Mouse (Mus musculus) neural tube, embryonic 11.5 days (tissue): Measurements from ENCODE around the gene Gm3448. TPM values are rescaled to one million over a fixed set of nuclear protein-coding genes. Genes with fewer than 3 reads are reported as not detected.
"Not testable (repeated sequence)": the region's sequence is repeated elsewhere in the genome, so short reads cannot be mapped to it uniquely, and the experiment has no call there.

ENCODE experiments used
- ATAC-seq: fragments of 200-750 bp; cut with Nextera tagmentation; 2 replicates; pipeline ENCODE4 v1.8.0; 2017; ENCODE audit warnings: moderate number of reproducible peaks, mild to moderate bottlenecking, moderate TSS enrichment, moderate library complexity; ENCODE audit not compliant: insufficient read depth, low FRiP score, low TSS enrichment
- DNase-seq: peaks from one replicate; pipeline ENCODE4 v3.0.0-alpha.2; 2015; ENCODE audit warnings: low spot score
- H3K27ac ChIP-seq: fragments of 300-500 bp; sonication (generic); 2 replicates; pipeline ENCODE4 v1.5.1; 2014; ENCODE audit warnings: low read depth, mild to moderate bottlenecking, low read length
- H3K27me3 ChIP-seq: fragments of 300-500 bp; sonication (generic); 2 replicates; pipeline ENCODE4 v1.6.1; 2014; ENCODE audit warnings: mild to moderate bottlenecking, low read length, mixed read lengths; ENCODE audit not compliant: control insufficient read depth, insufficient read depth
- H3K36me3 ChIP-seq: fragments of 300-500 bp; sonication (generic); 2 replicates; pipeline ENCODE4 v1.6.1; 2014; ENCODE audit warnings: mild to moderate bottlenecking, low read length, moderate library complexity, mixed read lengths; ENCODE audit not compliant: control insufficient read depth, insufficient read depth
- H3K4me1 ChIP-seq: fragments of 300-500 bp; sonication (generic); 2 replicates; pipeline ENCODE4 v1.6.1; 2014; ENCODE audit warnings: low read length, mixed read lengths; ENCODE audit not compliant: control insufficient read depth, insufficient read depth
- H3K4me2 ChIP-seq: fragments of 300-500 bp; sonication (generic); 2 replicates; pipeline ENCODE4 v1.6.1; 2014; ENCODE audit warnings: low read depth, mild to moderate bottlenecking, moderate library complexity
- H3K4me3 ChIP-seq: fragments of 300-500 bp; sonication (generic); 2 replicates; pipeline ENCODE4 v1.5.1; 2014; ENCODE audit warnings: low read depth, low read length
- H3K9ac ChIP-seq: fragments of 300-500 bp; sonication (generic); 2 replicates; pipeline ENCODE4 v1.6.1; 2014; ENCODE audit warnings: mild to moderate bottlenecking, low read length
- H3K9me3 ChIP-seq: fragments of 300-500 bp; sonication (generic); 2 replicates; pipeline ENCODE4 v1.6.1; 2016; ENCODE audit warnings: low read length; ENCODE audit not compliant: control insufficient read depth
- WGBS: fragments of 180-500 bp; shearing (Covaris S2); extraction: QIAGEN DNeasy Blood & Tissue Kit; methylation state at CpG from one replicate; pipeline ENCODE4 v1.1.7; 2014; 5-methylcytosine and 5-hydroxymethylcytosine counted together
- polyA plus RNA-seq: library from polyadenylated mRNA; unstranded; fragments of >200 nt; fragmentation: Nextera tagmentation; extraction: Ambion mirVana; gene quantifications from 2 replicates; pipeline ENCODE4 v1.2.1, GENCODE M21; 2014

Gm3448 gene
- polyA plus RNA-seq, 1 experiment from 2014 or later = 2.9 TPM

DNA sequence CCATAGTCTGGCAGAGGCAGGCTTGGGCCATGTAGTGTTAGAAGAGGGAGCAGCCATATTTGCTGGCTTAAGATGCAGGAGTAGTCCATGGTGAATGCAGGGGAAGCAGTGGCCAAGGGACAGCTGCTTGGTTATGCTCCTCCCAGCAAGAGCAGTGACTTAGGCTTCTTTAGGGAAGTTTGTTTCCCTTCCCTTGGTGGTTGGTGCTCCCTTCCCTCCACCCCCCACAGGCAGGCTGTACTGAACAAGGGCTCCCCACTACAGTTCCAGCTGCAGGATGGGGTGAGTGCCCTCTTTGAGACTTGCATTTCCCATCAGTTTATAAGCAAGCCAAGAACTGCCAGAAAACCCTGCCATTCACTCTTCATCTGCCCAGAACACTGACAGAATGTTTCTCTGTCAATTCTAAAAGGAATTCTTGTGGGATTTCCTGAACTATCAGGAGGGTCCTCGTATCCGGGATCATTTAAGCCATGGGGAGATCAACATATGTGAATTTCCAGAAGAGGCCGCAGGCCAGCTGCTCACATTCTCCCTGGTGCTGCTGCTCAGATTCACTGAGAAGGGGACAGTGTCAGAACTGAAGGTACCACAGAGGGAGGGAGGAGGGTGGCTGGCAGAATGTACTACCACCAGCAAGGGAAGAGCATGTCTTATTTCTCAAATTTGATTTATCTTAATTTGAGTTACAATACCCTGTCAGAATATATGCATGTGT lies 19.7 kb downstream of the Gm3448 start:
- H3K36me3 ChIP-seq, H3K9ac ChIP-seq: not testable (repeated sequence)

DNA sequence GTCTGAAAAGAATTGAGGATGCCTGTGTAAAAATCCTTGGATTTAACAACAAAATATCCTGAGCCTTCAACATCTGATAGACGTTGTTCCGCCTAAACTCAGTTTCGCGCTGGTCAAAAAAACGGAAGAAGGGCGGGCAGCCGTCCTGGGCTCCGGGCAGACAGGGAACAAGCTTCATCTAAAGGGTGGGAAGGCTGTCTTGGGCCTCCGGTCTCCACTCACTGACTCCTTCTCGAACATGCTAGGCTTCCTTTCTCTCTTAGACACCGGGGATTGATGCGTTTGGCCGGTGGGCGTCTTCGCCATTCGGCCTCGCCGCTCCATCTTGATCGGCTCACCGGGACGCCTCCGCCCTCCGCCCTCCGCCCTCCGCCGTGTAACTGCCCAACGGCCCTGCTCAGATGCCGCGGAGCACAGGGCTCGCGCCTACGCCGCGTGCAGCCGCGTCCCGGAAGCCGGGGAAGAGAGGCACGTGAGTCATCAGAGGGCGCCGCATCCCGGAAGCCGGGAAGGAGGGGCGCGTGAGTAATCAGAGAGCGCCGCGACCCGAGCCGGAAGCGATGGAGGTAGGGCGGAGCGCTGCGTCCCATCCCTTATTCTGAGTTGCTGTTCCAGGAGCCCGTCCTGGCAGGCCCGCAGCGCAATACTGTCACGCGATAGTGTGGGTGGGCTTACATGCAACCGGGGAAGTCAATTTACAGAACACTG lies 31.5 kb downstream of the Gm3448 start, which contains the start of gene Gm3435:
Gene Gm3435, plus strand, starts transcription at position 471 of the 708 bp plus-strand sequence.
- not testable (repeated sequence) for H3K4me3 ChIP-seq, H3K27me3 ChIP-seq, H3K9me3 ChIP-seq, H3K4me2 ChIP-seq, H3K9ac ChIP-seq, H3K27ac ChIP-seq, DNase-seq, H3K36me3 ChIP-seq, H3K4me1 ChIP-seq
- WGBS = no CpG with 5 or more reads among the region's 60 CpGs
- ATAC-seq = peak; percentile 97

More for the DNA sequence above, 19.7 kb downstream of the Gm3448 start:
- 78% methylated on average over 3 of the region's 3 CpGs for WGBS
- H3K4me2 ChIP-seq, H3K27me3 ChIP-seq, H3K9me3 ChIP-seq, H3K4me3 ChIP-seq, H3K4me1 ChIP-seq, ATAC-seq, DNase-seq, H3K27ac ChIP-seq: not testable (repeated sequence)

DNA sequence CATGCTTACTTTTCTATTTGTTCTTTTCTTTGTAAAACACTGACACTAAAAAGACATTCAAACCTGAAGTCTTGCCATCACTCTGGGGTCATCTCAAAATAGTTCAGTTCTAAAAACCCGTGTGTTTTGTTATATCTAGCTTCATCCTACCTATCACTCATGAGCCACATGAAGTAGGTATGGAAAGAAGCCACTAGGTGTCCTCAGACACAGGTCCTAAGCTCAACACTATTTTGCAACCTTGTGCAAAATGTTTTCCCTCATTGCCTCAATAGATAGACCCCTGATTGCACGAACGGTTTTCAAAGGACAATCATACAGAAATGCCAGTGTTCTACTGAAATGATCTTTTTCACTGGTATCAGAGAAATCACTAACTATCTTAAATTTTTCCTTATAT lies 32.2 kb downstream of the Gm3448 start:
- not testable (repeated sequence) for H3K36me3 ChIP-seq, H3K4me1 ChIP-seq, DNase-seq, H3K27me3 ChIP-seq, H3K27ac ChIP-seq, H3K4me3 ChIP-seq, H3K9ac ChIP-seq, H3K9me3 ChIP-seq, H3K4me2 ChIP-seq
- peak; percentile 31; the same call in 1 of the 2 replicates for ATAC-seq
- WGBS = no CpG with 5 or more reads among the region's 3 CpGs

DNA sequence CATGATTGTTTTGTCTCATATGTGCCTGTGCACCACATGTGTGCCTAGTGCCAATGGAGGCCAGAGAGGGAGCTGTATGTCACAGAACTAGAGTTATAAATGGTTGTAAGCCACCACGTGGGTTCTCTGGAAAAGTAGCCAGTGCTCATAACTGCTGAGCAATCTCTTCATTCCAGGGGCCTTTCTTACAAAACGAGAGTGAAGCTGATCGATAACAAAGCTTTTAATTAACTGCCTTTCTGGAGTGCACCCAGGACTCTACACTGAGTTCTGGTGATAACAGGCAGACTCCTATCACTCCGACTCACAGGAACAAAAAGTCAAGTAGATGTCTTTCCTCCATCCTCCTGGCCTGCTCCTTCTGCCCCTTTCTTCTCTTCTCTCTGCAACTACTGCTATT lies 41.3 kb downstream of the Gm3448 start:
- H3K9me3 ChIP-seq, H3K4me3 ChIP-seq, H3K9ac ChIP-seq, H3K4me2 ChIP-seq, ATAC-seq, DNase-seq, H3K27ac ChIP-seq, H3K27me3 ChIP-seq, H3K4me1 ChIP-seq, H3K36me3 ChIP-seq: not testable (repeated sequence)
- WGBS = no CpG with 5 or more reads among the region's 4 CpGs

DNA sequence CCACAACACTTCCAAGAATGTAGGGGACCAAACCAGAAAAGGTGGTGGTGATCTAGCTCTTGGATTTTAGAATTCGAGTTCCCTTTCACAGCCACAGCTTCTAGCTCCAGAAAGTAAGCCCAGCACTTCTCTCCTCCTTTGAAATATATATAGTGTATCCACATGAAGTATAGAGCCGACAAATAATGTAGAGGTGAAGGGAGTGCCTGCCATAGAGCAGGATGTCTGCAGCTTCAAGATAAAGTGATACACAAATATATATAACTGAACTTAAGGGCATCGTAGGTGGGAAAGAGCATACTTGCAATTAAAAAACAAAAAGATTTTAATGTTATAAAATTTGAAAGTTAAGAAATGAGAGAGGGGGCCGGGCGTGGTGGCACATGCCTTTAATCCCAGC lies 47.2 kb downstream of the Gm3448 start:
- no CpG with 5 or more reads among the region's 5 CpGs for WGBS
- not testable (repeated sequence) for DNase-seq, H3K27ac ChIP-seq, H3K9me3 ChIP-seq, H3K4me3 ChIP-seq, H3K4me2 ChIP-seq, H3K27me3 ChIP-seq, H3K4me1 ChIP-seq, H3K9ac ChIP-seq, ATAC-seq, H3K36me3 ChIP-seq

DNA sequence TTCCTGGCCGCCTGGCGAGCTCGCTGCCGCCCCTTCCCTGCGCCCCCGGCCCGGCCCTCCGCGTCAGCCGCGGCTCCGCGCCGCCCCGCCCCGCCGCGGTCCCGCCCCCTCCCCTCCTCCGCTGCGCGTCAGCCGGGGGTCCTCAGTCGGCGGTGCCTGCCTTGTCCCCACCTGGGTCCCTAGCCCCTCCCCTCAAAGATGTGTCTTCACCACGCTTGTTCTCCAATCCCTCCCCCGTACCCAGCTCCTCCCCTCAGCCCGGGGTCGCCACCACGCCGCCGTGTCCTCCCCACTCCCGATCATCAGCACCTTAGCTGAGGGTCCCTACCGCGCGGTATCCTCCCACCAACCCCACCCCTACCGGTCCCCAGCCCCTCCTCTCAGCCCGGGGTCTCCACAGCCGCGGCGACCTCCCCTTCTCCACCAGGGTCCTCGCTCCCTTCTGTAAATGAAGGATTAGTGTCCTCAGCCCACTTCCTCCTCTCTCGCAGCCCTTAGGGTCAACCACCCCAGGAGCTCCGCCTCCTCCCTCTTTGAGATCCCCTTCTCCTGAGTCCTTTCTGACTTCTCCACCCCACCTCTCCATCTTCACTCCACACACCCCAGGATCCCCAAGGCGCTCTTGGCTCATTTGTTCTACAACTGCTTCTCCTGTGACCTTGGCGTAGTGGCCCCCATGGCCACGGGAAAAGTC lies 48.1 kb downstream of the Gm3448 start:
- H3K4me1 ChIP-seq, H3K9ac ChIP-seq, H3K27me3 ChIP-seq, H3K9me3 ChIP-seq, H3K27ac ChIP-seq, DNase-seq, H3K4me2 ChIP-seq, H3K36me3 ChIP-seq, H3K4me3 ChIP-seq: not testable (repeated sequence)
- peak; percentile 90 for ATAC-seq
- no CpG with 5 or more reads among the region's 47 CpGs for WGBS

DNA sequence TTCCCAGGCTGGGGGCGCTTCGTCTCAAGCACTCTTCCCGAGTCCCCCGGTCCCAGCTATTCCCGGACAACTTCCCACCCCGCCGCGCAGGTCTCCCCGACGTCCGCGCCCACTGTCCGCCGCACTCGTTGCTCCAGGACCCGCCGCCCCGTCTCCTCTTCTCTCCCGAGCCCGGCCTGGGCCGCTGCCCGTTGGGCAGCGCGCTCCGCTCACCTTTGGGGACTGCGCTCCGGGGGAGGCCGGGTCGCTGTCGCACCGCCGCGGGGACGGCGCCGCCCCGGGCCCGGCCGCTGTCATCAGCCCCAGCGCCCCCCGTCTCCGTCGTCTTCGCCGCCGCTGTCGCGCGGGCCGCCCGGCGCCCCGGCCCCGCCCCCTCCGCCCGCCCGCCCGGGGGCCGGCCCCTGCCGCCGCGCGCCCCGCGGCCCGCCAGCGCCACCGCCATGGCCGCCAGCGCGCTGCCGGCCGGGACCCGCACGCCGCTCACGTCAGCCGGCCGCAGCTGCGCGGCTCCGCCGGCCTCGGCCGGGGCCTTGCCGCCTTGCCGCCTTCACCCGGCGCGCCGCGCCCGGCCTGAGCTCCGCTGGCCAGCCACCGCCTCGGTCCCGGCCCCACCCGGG lies 48.7 kb downstream of the Gm3448 start:
- not testable (repeated sequence) for H3K9ac ChIP-seq, H3K4me1 ChIP-seq, H3K4me3 ChIP-seq, H3K4me2 ChIP-seq, H3K9me3 ChIP-seq, DNase-seq, H3K36me3 ChIP-seq, H3K27me3 ChIP-seq, H3K27ac ChIP-seq
- WGBS = no CpG with 5 or more reads among the region's 98 CpGs
- peak; percentile 73 for ATAC-seq

DNA sequence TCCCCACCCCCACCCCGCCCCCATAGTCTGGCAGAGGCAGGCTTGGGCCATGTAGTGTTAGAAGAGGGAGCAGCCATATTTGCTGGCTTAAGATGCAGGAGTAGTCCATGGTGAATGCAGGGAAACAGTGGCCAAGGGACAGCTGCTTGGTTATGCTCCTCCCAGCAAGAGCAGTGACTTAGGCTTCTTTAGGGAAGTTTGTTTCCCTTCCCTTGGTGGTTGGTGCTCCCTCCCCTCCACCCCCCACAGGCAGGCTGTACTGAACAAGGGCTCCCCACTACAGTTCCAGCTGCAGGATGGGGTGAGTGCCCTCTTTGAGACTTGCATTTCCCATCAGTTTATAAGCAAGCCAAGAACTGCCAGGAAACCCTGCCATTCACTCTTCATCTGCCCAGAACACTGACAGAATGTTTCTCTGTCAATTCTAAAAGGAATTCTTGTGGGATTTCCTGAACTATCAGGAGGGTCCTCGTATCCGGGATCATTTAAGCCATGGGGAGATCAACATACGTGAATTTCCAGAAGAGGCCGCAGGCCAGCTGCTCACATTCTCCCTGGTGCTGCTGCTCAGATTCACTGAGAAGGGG lies 51.1 kb downstream of the Gm3448 start:
- not testable (repeated sequence) for H3K36me3 ChIP-seq, DNase-seq, H3K4me1 ChIP-seq, H3K9ac ChIP-seq, H3K4me2 ChIP-seq, H3K4me3 ChIP-seq, H3K27ac ChIP-seq, ATAC-seq, H3K9me3 ChIP-seq, H3K27me3 ChIP-seq
- WGBS = 82% methylated on average over 4 of the region's 5 CpGs
